5 mouse cellular contexts compared by ENCODE assay signal in the genomic region with DNA sequence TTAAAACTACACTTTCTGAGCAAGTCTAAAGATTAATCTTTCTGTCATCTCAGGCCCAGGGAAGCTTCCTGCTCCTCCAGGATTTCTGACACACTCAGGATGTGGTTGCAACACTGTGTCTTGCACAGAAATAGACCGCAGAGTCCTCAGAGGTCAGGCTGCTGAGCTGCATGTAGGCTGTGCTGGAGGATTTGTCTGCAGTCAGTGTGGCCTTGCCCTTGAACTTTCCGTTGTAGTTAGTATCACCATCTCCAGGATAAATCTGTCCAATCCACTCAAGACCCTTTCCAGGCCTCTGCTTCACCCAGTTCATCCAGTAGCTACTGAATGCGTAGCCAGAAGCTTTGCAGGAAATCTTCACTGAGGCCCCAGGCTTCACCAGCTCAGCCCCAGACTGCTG.
DNase-seq lines count a peak whose midpoint lies in the region; ATAC-seq lines count a peak whose summit lies in the region.

No protein-coding gene starts in this region.

- DNase-seq in adrenal gland, adult (ENCODE audit: inconsistent age in 2 of 2, low spot score in 1 of 2): peak; percentile 49 to 64
- DNase-seq in adrenal gland, adult 8-10 months: peak; percentile 11
- peak; percentile 17 to 27 for DNase-seq in adrenal gland, postnatal 36 days

- ATAC-seq in granulocyte monocyte progenitor cell, adult 5-6 weeks (replicated peaks; ENCODE audit: poor library complexity, severe bottlenecking): peak; percentile 36; the same call in 1 of the 2 replicates
- peak; percentile 28 for ATAC-seq in megakaryocyte, adult 5-6 weeks (ENCODE audit: poor library complexity, severe bottlenecking)

Comparison
In these comparisons a context has a peak if more than half of its experiments do, and no peak if none do; other contexts are left out.
1. Peak in every context shown above with its lines: DNase-seq and ATAC-seq.